In the genomic region with DNA sequence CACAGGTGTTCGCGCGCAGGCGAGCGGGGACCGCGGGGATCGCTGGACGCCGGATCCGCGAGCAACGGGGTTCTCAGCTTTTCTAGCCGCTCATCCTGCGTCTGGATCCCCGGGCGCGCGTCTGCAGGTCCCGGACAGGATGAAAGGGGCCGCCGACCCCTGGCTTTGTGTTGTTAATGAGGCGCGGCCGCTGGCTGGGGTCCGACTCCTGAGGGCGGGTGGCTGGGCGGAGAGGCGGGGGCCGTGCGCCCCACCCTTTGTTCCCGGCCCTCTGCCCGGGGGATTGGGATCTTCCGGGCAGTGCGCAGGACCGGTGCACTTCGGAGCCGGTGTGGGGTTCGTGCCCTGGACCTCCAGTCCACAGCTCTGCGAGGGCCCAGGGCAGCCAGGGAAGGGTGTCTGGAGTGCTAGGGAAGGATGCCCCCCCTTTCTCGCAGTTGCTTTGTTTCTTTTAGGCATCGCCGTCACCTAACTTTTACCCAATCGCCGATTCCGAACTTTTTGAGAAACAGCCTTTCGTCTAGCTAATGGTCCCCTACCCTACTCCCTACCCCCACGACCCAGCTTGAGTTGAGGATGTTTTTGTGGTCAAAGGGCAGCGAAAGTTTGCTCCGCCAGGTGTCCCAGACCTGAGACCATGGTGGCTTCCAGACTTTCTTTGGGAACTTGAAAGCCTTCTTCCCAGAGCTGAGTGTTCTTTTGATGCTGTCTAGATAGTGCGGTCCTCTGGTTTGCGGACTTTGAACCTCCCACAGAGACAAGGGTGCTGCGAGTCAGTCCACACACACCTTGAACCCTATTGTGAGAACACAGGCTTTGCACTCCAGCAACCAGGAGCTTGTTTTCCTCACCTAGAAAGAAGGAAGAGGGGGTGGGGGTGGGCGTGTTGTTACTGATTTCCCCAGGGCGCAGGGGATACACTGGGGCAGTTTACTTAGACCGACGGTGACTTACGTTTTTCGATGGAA, we compare ENCODE assay signal across 7 mouse cellular contexts. TPM values are rescaled to one million over a fixed set of nuclear protein-coding genes. Genes with fewer than 3 reads are reported as not detected.
DNase-seq lines count a peak whose midpoint lies in the region; ATAC-seq lines count a peak whose summit lies in the region.

No protein-coding gene starts in this region.

- H3K27ac ChIP-seq in embryonic facial prominence, embryonic 12.5 days: peak overlapping the region; percentile 89
- H3K27ac ChIP-seq in heart, embryonic 14.5 days (replicated peaks in 1 of 2; ENCODE audit: control insufficient read depth in 1 of 2, insufficient read depth in 1 of 2, low read depth in 2 of 2, low read length in 2 of 2): peak overlapping the region in 1 of 2 experiments; percentile 62; a peak in 1 of 4 replicates
- peak overlapping the region; percentile 80 for H3K27ac ChIP-seq in midbrain, embryonic 11.5 days (ENCODE audit: low read depth, low read length)

- under 1% methylated on average over 59 of the region's 59 CpGs for WGBS in embryonic facial prominence, embryonic 12.5 days
- under 1% methylated on average over 59 of the region's 59 CpGs for WGBS in heart, embryonic 14.5 days
- WGBS in midbrain, embryonic 11.5 days: under 1% methylated on average over 57 of the region's 59 CpGs

- H3K9me3 ChIP-seq in embryonic facial prominence, embryonic 12.5 days: no peaks in the 10 kb centered on the region
- no peaks in the 10 kb centered on the region for H3K9me3 ChIP-seq in heart, embryonic 14.5 days (ENCODE audit: control insufficient read depth, low read length)
- H3K9me3 ChIP-seq in midbrain, embryonic 11.5 days (ENCODE audit: control insufficient read depth, low read length): no peaks in the 10 kb centered on the region

- peak overlapping the region; percentile 99 for H3K4me3 ChIP-seq in embryonic facial prominence, embryonic 12.5 days
- peak overlapping the region; percentile 83 to 98 for H3K4me3 ChIP-seq in heart, embryonic 14.5 days (ENCODE audit: control insufficient read depth in 1 of 2, insufficient read depth in 1 of 2, low read depth in 1 of 2, low read length in 2 of 2)
- H3K4me3 ChIP-seq in midbrain, embryonic 11.5 days (ENCODE audit: low read depth, low read length): peak overlapping the region; percentile 87

- H3K36me3 ChIP-seq in embryonic facial prominence, embryonic 12.5 days: no peaks in the 10 kb centered on the region
- H3K36me3 ChIP-seq in heart, embryonic 14.5 days (ENCODE audit: control insufficient read depth, insufficient read depth, low read length): no peaks in the 10 kb centered on the region
- H3K36me3 ChIP-seq in midbrain, embryonic 11.5 days (ENCODE audit: control insufficient read depth, insufficient read depth, low read length): no peaks in the 10 kb centered on the region

- peak overlapping the region; percentile 69 for H3K4me2 ChIP-seq in embryonic facial prominence, embryonic 12.5 days (replicated peaks)
- H3K4me2 ChIP-seq in heart, embryonic 14.5 days (ENCODE audit: low read length): peak overlapping the region; percentile 88
- peak overlapping the region; percentile 95 for H3K4me2 ChIP-seq in midbrain, embryonic 11.5 days

- ATAC-seq in embryonic facial prominence, embryonic 12.5 days (ENCODE audit: insufficient number of reproducible peaks, insufficient read depth, low FRiP score, low TSS enrichment): peak; percentile 59; the same call in 1 of the 2 replicates
- ATAC-seq in heart, embryonic 14.5 days (ENCODE audit: insufficient number of reproducible peaks, insufficient read depth, low FRiP score, low read depth): peak; percentile 70
- peak; percentile 83 for ATAC-seq in midbrain, embryonic 11.5 days (ENCODE audit: low FRiP score)

- peak; percentile 61 for DNase-seq in urinary bladder, postnatal 14 days (ENCODE audit: low spot score)
- no peak for DNase-seq in urinary bladder, postnatal 10 days (ENCODE audit: low spot score)
- DNase-seq in kidney, postnatal 36 days: peak; percentile 49 to 61
- peak; percentile 96 for DNase-seq in midbrain, embryonic 11.5 days (ENCODE audit: low spot score, missing footprints)
- peak; percentile 54 for DNase-seq in testis, postnatal 14 days (ENCODE audit: low spot score)

- peaks cover 41% of the 10 kb centered on the region for H3K4me1 ChIP-seq in embryonic facial prominence, embryonic 12.5 days
- H3K4me1 ChIP-seq in heart, embryonic 14.5 days (ENCODE audit: control insufficient read depth in 2 of 2, insufficient read depth in 2 of 2, low read length in 2 of 2): peaks cover 21 to 23% of the 10 kb centered on the region in 2 experiments
- H3K4me1 ChIP-seq in midbrain, embryonic 11.5 days (ENCODE audit: control insufficient read depth, insufficient read depth, low read length): peaks cover 12% of the 10 kb centered on the region

- no peaks in the 10 kb centered on the region for H3K27me3 ChIP-seq in embryonic facial prominence, embryonic 12.5 days
- H3K27me3 ChIP-seq in heart, embryonic 14.5 days (ENCODE audit: control insufficient read depth, insufficient read depth, low read length): no peaks in the 10 kb centered on the region
- H3K27me3 ChIP-seq in midbrain, embryonic 11.5 days (ENCODE audit: control insufficient read depth, insufficient read depth, low read length): peaks cover 22% of the 10 kb centered on the region

- peak overlapping the region; percentile 91 for H3K9ac ChIP-seq in embryonic facial prominence, embryonic 12.5 days
- H3K9ac ChIP-seq in heart, embryonic 14.5 days (ENCODE audit: low read length): peak overlapping the region; percentile 91
- peak overlapping the region; percentile 80 for H3K9ac ChIP-seq in midbrain, embryonic 11.5 days (ENCODE audit: low read length)

RNA-seq across cellular contexts. Expression of a gene that starts 0.8 kb away (rescaled TPM):
- polyA plus RNA-seq in embryonic facial prominence, embryonic 12.5 days (2016; fragmentation: Nextera tagmentation; extraction: Ambion mirVana): 10.3 and 11.2 TPM in 2 replicates
- polyA plus RNA-seq in heart, embryonic 14.5 days (2014; fragmentation: Nextera tagmentation; extraction: Ambion mirVana): 1.3 and 1.5 TPM in 2 replicates
- polyA plus RNA-seq in midbrain, embryonic 11.5 days (2014; fragmentation: Nextera tagmentation; extraction: Ambion mirVana): 3.3 and 4.7 TPM in 2 replicates

RNA-seq across cellular contexts. Expression of a gene that starts 45.3 kb away (rescaled TPM):
- 0.88 and 2.7 TPM in 2 replicates for polyA plus RNA-seq in embryonic facial prominence, embryonic 12.5 days (2016; fragmentation: Nextera tagmentation; extraction: Ambion mirVana)
- 0.19 and 0.28 TPM in 2 replicates for polyA plus RNA-seq in heart, embryonic 14.5 days (2014; fragmentation: Nextera tagmentation; extraction: Ambion mirVana)
- 0.39 TPM in 1 of 2 replicates, not detected in the other for polyA plus RNA-seq in midbrain, embryonic 11.5 days (2014; fragmentation: Nextera tagmentation; extraction: Ambion mirVana)
